Mouse (Mus musculus): ENCODE measurements around the gene Crebrf. TPM values are rescaled to one million over a fixed set of nuclear protein-coding genes. Genes with fewer than 3 reads are reported as not detected.
A peak's percentile ranks its signal among the peaks of the same experiment; 100 is the strongest.

The Crebrf gene
- total and polyA plus RNA-seq, 2 experiments from 2014 or later, result 10.2 to 18.5 TPM

DNA sequence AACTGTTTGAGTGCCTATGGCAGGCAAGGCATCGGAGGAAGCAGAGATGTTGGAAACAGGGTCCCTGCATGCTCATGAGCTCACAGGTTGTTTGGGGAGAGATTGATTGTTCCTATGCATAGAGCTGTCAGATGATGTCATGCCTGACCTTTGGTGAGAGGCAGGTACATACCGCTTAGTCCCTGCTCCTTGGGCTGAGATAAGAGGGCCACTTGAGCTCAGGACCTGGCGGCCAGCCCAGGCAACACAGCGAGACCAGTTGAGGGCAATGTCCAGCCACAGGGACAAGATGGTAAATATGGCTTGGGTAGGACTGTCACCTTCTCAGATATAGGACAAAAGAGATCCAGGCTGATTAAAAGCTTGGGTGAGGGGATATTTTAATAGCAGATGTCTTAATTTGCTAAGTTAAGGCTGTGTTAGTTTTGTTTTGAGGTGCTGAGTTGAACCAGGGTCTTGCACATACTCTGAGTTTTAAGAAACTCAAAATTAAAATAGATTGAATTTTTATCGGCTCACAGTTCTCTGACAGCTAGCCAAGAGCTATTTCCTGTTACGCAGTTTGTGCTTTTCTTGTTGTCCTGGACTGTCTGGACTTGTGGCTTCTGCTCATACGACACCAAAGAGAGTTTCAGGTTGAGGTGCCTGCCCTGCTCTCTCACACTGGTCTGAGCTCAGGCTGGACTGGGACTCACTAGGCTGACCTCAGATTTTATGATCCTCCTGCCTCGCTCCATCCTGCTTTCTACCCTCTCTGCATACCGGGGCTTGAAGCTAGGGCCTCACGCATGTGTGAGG lies 15.4 kb upstream of the Crebrf start:
- Histone ChIP-seq H3K9ac (replicated peaks; ENCODE audit: low read length, poor library complexity, severe bottlenecking) (no peak overlapping the region), H3K27me3 (ENCODE audit: insufficient read depth, low read length) (no peaks in the 10 kb centered on the region), H3K4me1 (ENCODE audit: insufficient read depth, low read length) (no peaks in the 10 kb centered on the region), H3K27ac (ENCODE audit: low read depth, low read length) (no peak overlapping the region), H3K9me3 (ENCODE audit: low read length) (no peaks in the 10 kb centered on the region), H3K4me3 (ENCODE audit: low read depth, low read length) (no peak overlapping the region), H3K36me3 (ENCODE audit: insufficient read depth, low read length) (peaks cover 29% of the 10 kb centered on the region), H3K4me2 (ENCODE audit: low read depth, low read length, poor library complexity, severe bottlenecking) (no peak overlapping the region)
- DNase-seq (ENCODE audit: low spot score) (no peak), ATAC-seq (ENCODE audit: low FRiP score) (no peak)
- 96% methylated on average over 10 of the region's 10 CpGs for WGBS
- no peak for TF ChIP-seq CTCF (IDR thresholded peaks at IDR 0.05)

DNA sequence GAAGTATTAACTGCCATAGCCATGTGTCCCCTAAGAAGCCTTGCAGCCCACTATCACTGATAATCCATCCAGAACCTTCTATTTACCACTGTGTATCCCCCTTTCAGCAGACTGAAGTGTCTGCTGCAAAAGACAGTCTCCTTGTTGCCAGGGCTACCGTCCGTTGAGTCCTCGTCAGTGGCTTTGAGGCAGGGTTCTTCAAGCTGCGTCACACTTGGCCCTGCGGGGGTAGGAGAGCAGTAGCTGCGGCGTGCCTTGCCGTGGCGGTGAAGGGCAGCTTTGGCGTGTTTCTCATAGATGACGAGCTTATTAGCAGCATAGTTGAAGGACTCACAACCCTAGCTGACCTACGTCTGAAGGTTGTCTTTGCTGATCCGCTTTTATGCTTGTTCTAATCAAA lies 13.9 kb upstream of the Crebrf start:
- Histone ChIP-seq H3K4me1 (ENCODE audit: insufficient read depth, low read length) (no peaks in the 10 kb centered on the region), H3K4me2 (ENCODE audit: low read depth, low read length, poor library complexity, severe bottlenecking) (no peak overlapping the region), H3K27ac (ENCODE audit: low read depth, low read length) (no peak overlapping the region), H3K9ac (replicated peaks; ENCODE audit: low read length, poor library complexity, severe bottlenecking) (no peak overlapping the region), H3K9me3 (ENCODE audit: low read length) (no peaks in the 10 kb centered on the region), H3K27me3 (ENCODE audit: insufficient read depth, low read length) (no peaks in the 10 kb centered on the region), H3K4me3 (ENCODE audit: low read depth, low read length) (no peak overlapping the region), H3K36me3 (ENCODE audit: insufficient read depth, low read length) (peaks cover 26% of the 10 kb centered on the region)
- ATAC-seq (ENCODE audit: low FRiP score) (no peak), DNase-seq (ENCODE audit: low spot score) (no peak)
- WGBS, result 74% methylated on average over 13 of the region's 13 CpGs
- no peak for TF ChIP-seq CTCF (IDR thresholded peaks at IDR 0.05)

DNA sequence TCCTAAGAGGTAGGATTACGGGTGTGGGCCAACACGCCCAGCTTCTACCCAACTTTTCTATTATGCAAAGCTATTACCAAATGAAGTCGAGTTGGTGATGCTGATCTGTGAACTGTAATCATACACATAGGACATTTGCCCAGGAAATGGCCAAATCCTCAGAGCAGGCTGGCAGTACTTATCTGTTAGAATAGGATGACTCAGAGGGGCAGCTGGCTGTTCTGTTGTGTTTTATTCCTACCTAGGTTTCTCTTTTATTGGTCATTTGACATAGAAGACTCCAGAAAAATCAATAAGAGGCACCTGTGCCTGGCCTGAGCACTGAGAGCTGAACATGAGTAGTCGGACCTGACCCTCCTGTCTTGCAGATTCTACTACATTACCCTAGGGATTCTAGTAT lies 12.8 kb upstream of the Crebrf start:
- DNase-seq (ENCODE audit: low spot score) (no peak), ATAC-seq (ENCODE audit: low FRiP score) (no peak)
- 85% methylated on average over 4 of the region's 4 CpGs for WGBS
- Histone ChIP-seq H3K4me1 (ENCODE audit: insufficient read depth, low read length) (no peaks in the 10 kb centered on the region), H3K9ac (replicated peaks; ENCODE audit: low read length, poor library complexity, severe bottlenecking) (no peak overlapping the region), H3K9me3 (ENCODE audit: low read length) (no peaks in the 10 kb centered on the region), H3K4me3 (ENCODE audit: low read depth, low read length) (no peak overlapping the region), H3K27ac (ENCODE audit: low read depth, low read length) (no peak overlapping the region), H3K4me2 (ENCODE audit: low read depth, low read length, poor library complexity, severe bottlenecking) (no peak overlapping the region), H3K27me3 (ENCODE audit: insufficient read depth, low read length) (no peaks in the 10 kb centered on the region), H3K36me3 (ENCODE audit: insufficient read depth, low read length) (peaks cover 22% of the 10 kb centered on the region)
- no peak for TF ChIP-seq CTCF (IDR thresholded peaks at IDR 0.05)

DNA sequence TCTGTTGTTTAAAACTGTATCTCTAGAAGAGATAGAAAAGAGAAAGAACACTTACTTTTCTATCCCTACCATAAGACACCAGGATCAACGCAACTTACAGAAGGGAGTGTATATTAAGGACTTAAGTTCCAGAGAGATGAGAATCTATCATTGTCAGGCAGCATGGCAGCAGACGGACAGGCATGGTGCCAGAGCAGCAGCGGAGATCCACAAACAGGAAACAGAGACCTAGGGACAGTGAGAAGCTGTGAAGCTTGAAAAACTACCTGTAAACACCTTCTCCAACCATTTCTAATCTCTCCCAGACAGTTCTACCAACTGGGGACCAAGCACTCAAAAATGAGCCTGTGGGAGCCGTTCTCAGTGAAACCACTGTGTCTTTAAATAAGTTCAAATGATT lies 11.8 kb upstream of the Crebrf start:
- DNase-seq (ENCODE audit: low spot score) (no peak), ATAC-seq (ENCODE audit: low FRiP score) (no peak)
- Histone ChIP-seq H3K27ac (ENCODE audit: low read depth, low read length) (no peak overlapping the region), H3K4me2 (ENCODE audit: low read depth, low read length, poor library complexity, severe bottlenecking) (no peak overlapping the region), H3K27me3 (ENCODE audit: insufficient read depth, low read length) (no peaks in the 10 kb centered on the region), H3K9ac (replicated peaks; ENCODE audit: low read length, poor library complexity, severe bottlenecking) (no peak overlapping the region), H3K36me3 (ENCODE audit: insufficient read depth, low read length) (peaks cover 15% of the 10 kb centered on the region), H3K4me1 (ENCODE audit: insufficient read depth, low read length) (no peaks in the 10 kb centered on the region), H3K9me3 (ENCODE audit: low read length) (no peaks in the 10 kb centered on the region), H3K4me3 (ENCODE audit: low read depth, low read length) (no peak overlapping the region)
- no peak for TF ChIP-seq CTCF (IDR thresholded peaks at IDR 0.05)
- WGBS, result 91% methylated on average over 4 of the region's 4 CpGs

DNA sequence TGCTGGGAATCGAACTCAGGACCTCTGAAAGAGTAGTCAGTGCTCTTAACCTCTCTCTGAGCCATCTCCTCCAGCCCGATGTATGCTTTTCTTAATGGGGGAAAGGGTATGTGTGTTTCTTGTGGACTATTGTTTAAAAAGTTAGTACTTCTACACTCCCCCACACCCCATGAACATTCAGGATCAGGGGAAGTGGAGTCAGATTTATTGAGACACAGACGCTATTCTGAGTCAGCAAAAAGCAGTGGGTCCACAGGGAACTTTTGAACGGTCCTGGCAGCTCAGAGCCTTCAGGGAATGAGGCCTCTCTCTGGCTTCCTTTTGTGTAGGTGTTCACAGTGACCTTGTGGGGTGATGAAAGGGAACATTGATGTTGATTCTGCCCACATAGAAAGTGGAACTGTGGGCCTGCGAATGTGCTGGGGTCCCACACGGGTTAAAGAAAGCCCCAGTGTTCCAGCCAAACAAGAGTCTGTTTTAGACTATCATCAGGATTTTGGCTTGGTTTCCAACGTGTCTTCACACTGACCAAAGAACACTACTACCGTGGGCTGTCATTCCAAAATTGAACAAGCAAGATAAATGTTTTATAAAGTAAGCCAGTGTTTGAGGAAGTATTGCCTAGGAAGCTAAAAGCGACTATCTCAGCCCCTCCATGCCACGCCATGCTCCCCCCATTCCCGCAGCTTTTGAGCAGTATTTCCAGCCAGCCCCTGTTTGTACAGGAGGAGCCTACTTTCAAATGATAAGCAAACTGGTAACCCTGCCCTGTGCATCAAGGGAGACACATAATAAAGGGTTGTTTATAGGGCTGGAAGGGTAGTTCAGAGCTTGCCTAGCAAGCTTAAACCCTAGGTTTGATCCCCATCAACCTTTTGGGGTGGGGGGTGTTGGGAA lies 9.7 kb upstream of the Crebrf start:
- Histone ChIP-seq H3K27ac (ENCODE audit: low read depth, low read length) (no peak overlapping the region), H3K4me1 (ENCODE audit: insufficient read depth, low read length) (no peaks in the 10 kb centered on the region), H3K4me3 (ENCODE audit: low read depth, low read length) (no peak overlapping the region), H3K36me3 (ENCODE audit: insufficient read depth, low read length) (peaks cover 5% of the 10 kb centered on the region; the same call in 1 of the 2 replicates), H3K27me3 (ENCODE audit: insufficient read depth, low read length) (no peaks in the 10 kb centered on the region), H3K4me2 (ENCODE audit: low read depth, low read length, poor library complexity, severe bottlenecking) (no peak overlapping the region), H3K9me3 (ENCODE audit: low read length) (no peaks in the 10 kb centered on the region), H3K9ac (replicated peaks; ENCODE audit: low read length, poor library complexity, severe bottlenecking) (no peak overlapping the region)
- WGBS, result 72% methylated on average over 11 of the region's 11 CpGs
- TF ChIP-seq CTCF (IDR thresholded peaks at IDR 0.05), result no peak
- ATAC-seq (ENCODE audit: low FRiP score) (no peak), DNase-seq (ENCODE audit: low spot score) (peak; percentile 31)

DNA sequence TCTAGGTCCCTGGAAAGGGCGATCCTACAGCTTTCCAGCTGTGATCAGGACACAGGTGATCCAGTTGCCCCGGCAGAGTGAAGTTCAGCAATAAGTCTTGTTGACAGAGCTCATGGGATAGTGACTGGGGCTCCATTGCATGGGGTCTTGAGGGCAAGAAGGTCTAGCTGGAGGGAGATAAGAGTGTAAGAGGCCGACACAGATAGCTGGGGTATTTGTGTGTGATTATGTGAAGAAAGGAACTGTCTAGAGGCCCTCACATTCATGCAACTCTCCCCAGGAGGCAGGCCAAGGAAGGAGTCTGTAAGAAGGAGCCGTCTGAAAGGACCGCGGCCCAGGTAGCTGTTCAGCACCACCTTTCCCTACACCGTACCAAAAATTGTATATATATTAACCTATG lies 8.4 kb upstream of the Crebrf start:
- Histone ChIP-seq H3K4me1 (ENCODE audit: insufficient read depth, low read length) (no peaks in the 10 kb centered on the region), H3K4me3 (ENCODE audit: low read depth, low read length) (no peak overlapping the region), H3K9me3 (ENCODE audit: low read length) (no peaks in the 10 kb centered on the region), H3K27ac (ENCODE audit: low read depth, low read length) (no peak overlapping the region), H3K4me2 (ENCODE audit: low read depth, low read length, poor library complexity, severe bottlenecking) (no peak overlapping the region), H3K9ac (replicated peaks; ENCODE audit: low read length, poor library complexity, severe bottlenecking) (no peak overlapping the region), H3K27me3 (ENCODE audit: insufficient read depth, low read length) (no peaks in the 10 kb centered on the region), H3K36me3 (ENCODE audit: insufficient read depth, low read length) (peaks cover under 1% of the 10 kb centered on the region; the same call in 1 of the 2 replicates)
- TF ChIP-seq CTCF (IDR thresholded peaks at IDR 0.05), result no peak
- no peak for ATAC-seq (ENCODE audit: low FRiP score)
- 72% methylated on average over 7 of the region's 7 CpGs for WGBS
- DNase-seq (ENCODE audit: low spot score), result no peak
